Mouse (Mus musculus) embryonic fibroblast, embryonic 13.5 days (primary cell): ENCODE results near the gene H2-Q6.

Experiments used
- CTCF ChIP-seq: IDR thresholded peaks from 2 replicates; pipeline ENCODE4 v1.5.1; 2011; ENCODE audit warnings: mild to moderate bottlenecking, control low read depth, low read length, moderate library complexity, borderline replicate concordance; ENCODE audit not compliant: insufficient read depth
- POLR2A ChIP-seq: IDR thresholded peaks from 2 replicates; pipeline ENCODE4 v1.6.1; 2011; ENCODE audit warnings: low read depth, mild to moderate bottlenecking, control low read depth, low read length, moderate library complexity

- TF ChIP-seq CTCF = no peak
- no peak for TF ChIP-seq POLR2A
Measured at GRCm38 (mm10) chr17:35418772-35419171, 5.9 kb upstream of the H2-Q6 start.
